Comparison of ENCODE assay signal across 19 mouse cellular contexts in the genomic region with DNA sequence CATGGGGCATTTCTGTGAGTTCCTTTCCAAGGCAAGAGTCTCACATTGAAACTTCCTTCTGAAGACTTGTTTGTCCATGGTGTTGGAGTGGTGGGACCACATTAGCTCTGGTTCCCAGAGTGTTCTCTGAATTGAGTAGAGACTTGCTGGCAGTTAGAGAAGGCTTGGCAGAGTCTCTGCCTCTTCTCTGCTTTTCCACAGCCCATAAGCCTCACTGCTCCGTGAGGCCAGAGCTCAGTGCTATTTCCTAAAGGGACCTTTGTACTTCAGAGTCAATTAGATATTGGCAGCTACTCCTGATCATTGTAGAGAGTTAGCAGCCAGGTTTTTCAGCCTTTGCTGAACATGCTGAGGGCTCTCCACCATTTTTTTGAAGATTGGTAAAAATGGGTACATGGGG. TPM values are rescaled to one million over a fixed set of nuclear protein-coding genes. Genes with fewer than 3 reads are reported as not detected.
DNase-seq lines count a peak whose midpoint lies in the region; ATAC-seq and TF ChIP-seq lines count a peak whose summit lies in the region.
"Had no signal": no experiment of that assay in that cellular context is flagged by ENCODE, and none has a peak within 500 bp of the region (broad histone marks: within the 10 kb centered on the region; RNA-seq: fewer than 3 reads in every experiment).

No protein-coding gene starts in this region.

- intact Hi-C loops in left cerebral cortex, postnatal 4 days (cut with DNase I), result no loop called here

- H3K9me3 ChIP-seq in hindbrain, embryonic 16.5 days (ENCODE audit: control insufficient read depth, low read length), result no peaks in the 10 kb centered on the region
- H3K9me3 ChIP-seq in hindbrain, embryonic 11.5 days (ENCODE audit: control insufficient read depth, low read length), result no peaks in the 10 kb centered on the region
- no peaks in the 10 kb centered on the region for H3K9me3 ChIP-seq in intestine, postnatal 0 days (ENCODE audit: control insufficient read depth)
- H3K9me3 ChIP-seq: embryonic facial prominence, embryonic 12.5 days; forebrain, embryonic 10.5 days; limb, embryonic 15.5 days; megakaryocyte, embryonic 14.5 days had no signal

- H3K27ac ChIP-seq in hindbrain, embryonic 16.5 days (ENCODE audit: low read depth, low read length), result no peak overlapping the region
- H3K27ac ChIP-seq in hindbrain, embryonic 11.5 days (ENCODE audit: low read depth, low read length), result no peak overlapping the region
- H3K27ac ChIP-seq in intestine, postnatal 0 days (ENCODE audit: low read depth, low read length), result peak overlapping the region; percentile 61; the same call in 1 of the 2 replicates
- H3K27ac ChIP-seq: embryonic facial prominence, embryonic 12.5 days; forebrain, embryonic 10.5 days; limb, embryonic 15.5 days had no signal

- H3K36me3 ChIP-seq in hindbrain, embryonic 16.5 days (ENCODE audit: control insufficient read depth, insufficient read depth, low read length), result no peaks in the 10 kb centered on the region
- no peaks in the 10 kb centered on the region for H3K36me3 ChIP-seq in hindbrain, embryonic 11.5 days (ENCODE audit: control insufficient read depth, insufficient read depth, low read length)
- no peaks in the 10 kb centered on the region for H3K36me3 ChIP-seq in intestine, postnatal 0 days (ENCODE audit: control insufficient read depth, insufficient read depth)
- H3K36me3 ChIP-seq: embryonic facial prominence, embryonic 12.5 days; forebrain, embryonic 10.5 days; limb, embryonic 15.5 days had no signal

- 40% methylated on average over 1 of the region's 1 CpGs for WGBS in hindbrain, embryonic 16.5 days
- WGBS in hindbrain, embryonic 11.5 days, result 81% methylated on average over 1 of the region's 1 CpGs
- 16% methylated on average over 1 of the region's 1 CpGs for WGBS in intestine, postnatal 0 days

- no peak for DNase-seq in frontal cortex, postnatal 10 days (ENCODE audit: low spot score in 2 of 2)
- no peak for DNase-seq in hindbrain, embryonic 11.5 days (ENCODE audit: low spot score)
- DNase-seq in adipocyte (ENCODE audit: low spot score), result peak; percentile 41
- no peak for DNase-seq in left cerebral cortex, postnatal 4 days
- DNase-seq: right cerebral cortex, postnatal 14 days; thymus, postnatal 4 days had no signal

- ATAC-seq in frontal cortex, adult (ENCODE audit: low TSS enrichment), result peak; percentile 65
- peak; percentile 58; the same call in 1 of the 2 replicates for ATAC-seq in hindbrain, embryonic 16.5 days
- ATAC-seq in hindbrain, embryonic 11.5 days (ENCODE audit: low FRiP score), result no peak
- ATAC-seq in intestine, postnatal 0 days, result peak; percentile 66
- ATAC-seq in megakaryocyte, adult 5-6 weeks (ENCODE audit: poor library complexity, severe bottlenecking), result no peak

- TF ChIP-seq CTCF in intestine, postnatal 0 days (IDR thresholded peaks at IDR 0.05; ENCODE audit: low read depth), result no peak

- H3K9ac ChIP-seq in hindbrain, embryonic 16.5 days (ENCODE audit: low read depth, low read length), result no peak overlapping the region
- H3K9ac ChIP-seq in hindbrain, embryonic 11.5 days (ENCODE audit: low read depth, low read length), result no peak overlapping the region
- H3K9ac ChIP-seq in intestine, postnatal 0 days (ENCODE audit: low read depth, low read length), result no peak overlapping the region
- H3K9ac ChIP-seq: embryonic facial prominence, embryonic 12.5 days; limb, embryonic 15.5 days had no signal

- no peak overlapping the region for H3K4me3 ChIP-seq in hindbrain, embryonic 16.5 days (ENCODE audit: low read length)
- H3K4me3 ChIP-seq in hindbrain, embryonic 11.5 days (ENCODE audit: low read depth, low read length), result no peak overlapping the region
- no peak overlapping the region for H3K4me3 ChIP-seq in intestine, postnatal 0 days (ENCODE audit: low read depth, low read length)
- H3K4me3 ChIP-seq: embryonic facial prominence, embryonic 12.5 days; forebrain, embryonic 10.5 days; limb, embryonic 15.5 days; megakaryocyte, embryonic 14.5 days had no signal

- H3K4me2 ChIP-seq in hindbrain, embryonic 16.5 days (ENCODE audit: low read length), result no peak overlapping the region
- no peak overlapping the region for H3K4me2 ChIP-seq in hindbrain, embryonic 11.5 days (replicated peaks; ENCODE audit: low read depth, low read length)
- H3K4me2 ChIP-seq in intestine, postnatal 0 days (replicated peaks; ENCODE audit: low read depth), result 0 out of 2 replicates have a peak overlapping the region, but pooled peaks have one; percentile 18
- H3K4me2 ChIP-seq: embryonic facial prominence, embryonic 12.5 days; limb, embryonic 15.5 days had no signal

- H3K4me1 ChIP-seq in hindbrain, embryonic 16.5 days (ENCODE audit: control insufficient read depth, insufficient read depth, low read depth, low read length), result no peaks in the 10 kb centered on the region; the same call in none of the 2 replicates
- H3K4me1 ChIP-seq in hindbrain, embryonic 11.5 days (replicated peaks; ENCODE audit: control insufficient read depth, insufficient read depth, low read length), result no peaks in the 10 kb centered on the region
- H3K4me1 ChIP-seq in intestine, postnatal 0 days (replicated peaks; ENCODE audit: control insufficient read depth, insufficient read depth, low read length), result peaks cover 6% of the 10 kb centered on the region; the same call in 1 of the 2 replicates
- H3K4me1 ChIP-seq: embryonic facial prominence, embryonic 12.5 days; forebrain, embryonic 10.5 days; limb, embryonic 15.5 days had no signal

- H3K27me3 ChIP-seq in hindbrain, embryonic 16.5 days (replicated peaks; ENCODE audit: control insufficient read depth, insufficient read depth, low read length), result no peaks in the 10 kb centered on the region
- no peaks in the 10 kb centered on the region for H3K27me3 ChIP-seq in hindbrain, embryonic 11.5 days (ENCODE audit: control insufficient read depth, insufficient read depth, low read length)
- H3K27me3 ChIP-seq in intestine, postnatal 0 days (replicated peaks; ENCODE audit: control insufficient read depth, insufficient read depth, low read length), result no peaks in the 10 kb centered on the region
- H3K27me3 ChIP-seq: embryonic facial prominence, embryonic 12.5 days; limb, embryonic 15.5 days; megakaryocyte, embryonic 14.5 days had no signal

RNA-seq across cellular contexts. Expression of a gene that starts 35.6 kb away (rescaled TPM):
- polyA plus RNA-seq in hindbrain, embryonic 16.5 days (2015; fragmentation: Nextera tagmentation; extraction: Ambion mirVana), result 14.5 and 17.9 TPM in 2 replicates
- 14.3 and 16.7 TPM in 2 replicates for polyA plus RNA-seq in hindbrain, embryonic 11.5 days (2014; fragmentation: Nextera tagmentation; extraction: Ambion mirVana)
- polyA plus RNA-seq in intestine, postnatal 0 days (2015; fragmentation: Nextera tagmentation; extraction: Ambion mirVana), result 11.3 and 12.8 TPM in 2 replicates
- total RNA-seq in megakaryocyte, adult 5-6 weeks (2015), result 25.3 and 27.1 TPM in 2 replicates
- total RNA-seq in megakaryocyte, adult 5-6 weeks (2017), result 17.7 and 22.8 TPM in 2 replicates
- 100 to 1,000 TPM; 148 to 149 TPM for total RNA-seq in left cerebral cortex, postnatal 4 days (2021)

RNA-seq across cellular contexts. Expression of a gene that starts 57.7 kb away (rescaled TPM):
- 0.22 and 0.49 TPM in 2 replicates for polyA plus RNA-seq in hindbrain, embryonic 16.5 days (2015; fragmentation: Nextera tagmentation; extraction: Ambion mirVana)
- polyA plus RNA-seq in hindbrain, embryonic 11.5 days (2014; fragmentation: Nextera tagmentation; extraction: Ambion mirVana), result 0.32 and 0.43 TPM in 2 replicates
- polyA plus RNA-seq in intestine, postnatal 0 days (2015; fragmentation: Nextera tagmentation; extraction: Ambion mirVana), result 0.14 and 0.26 TPM in 2 replicates
- not detected in 2 replicates for total RNA-seq in megakaryocyte, adult 5-6 weeks (2015)
- not detected in 2 replicates for total RNA-seq in megakaryocyte, adult 5-6 weeks (2017)
- total RNA-seq in left cerebral cortex, postnatal 4 days (2021), result not detected
- total RNA-seq: gastrocnemius, postnatal 4 days; left cerebral cortex, adult 8-10 months; MEL; neutrophil, adult 5-6 weeks had no signal
- polyA plus RNA-seq: C2C12; limb, embryonic 15.5 days had no signal

Comparison
In these comparisons a context has a peak if more than half of its experiments do, and no peak if none do; other contexts are left out.
1. ATAC-seq: peak in frontal cortex, adult (single experiment), hindbrain, embryonic 16.5 days (single experiment) and intestine, postnatal 0 days (single experiment); none in hindbrain, embryonic 11.5 days (single experiment) and megakaryocyte, adult 5-6 weeks (single experiment).